Mouse (Mus musculus) hindbrain, embryonic 10.5 days (tissue): ENCODE measurements around the gene Bcorl1. TPM values are rescaled to one million over a fixed set of nuclear protein-coding genes. Genes with fewer than 3 reads are reported as not detected.
A peak's percentile ranks its signal among the peaks of the same experiment; 100 is the strongest.

Experiments
- DNase-seq: peaks from one replicate; pipeline ENCODE4 v3.0.0-alpha.2; 2017; ENCODE audit warnings: low spot score
- H3K27ac ChIP-seq: fragments of 300-500 bp; sonication (generic); 2 replicates; pipeline ENCODE4 v1.5.1; 2016; ENCODE audit warnings: mild to moderate bottlenecking, moderate library complexity
- H3K27me3 ChIP-seq: fragments of 300-500 bp; sonication (generic); 2 replicates; pipeline ENCODE4 v1.6.1; 2016; ENCODE audit warnings: mild to moderate bottlenecking; ENCODE audit not compliant: poor library complexity, insufficient read depth, severe bottlenecking
- H3K36me3 ChIP-seq: fragments of 300-500 bp; sonication (generic); 2 replicates; pipeline ENCODE4 v1.6.1; 2016; ENCODE audit warnings: mild to moderate bottlenecking, moderate library complexity
- H3K4me1 ChIP-seq: fragments of 300-500 bp; sonication (generic); replicated peaks from 2 replicates; pipeline ENCODE4 v1.6.1; 2016; ENCODE audit warnings: mild to moderate bottlenecking
- H3K4me3 ChIP-seq: fragments of 300-500 bp; sonication (generic); 2 replicates; pipeline ENCODE4 v1.5.1; 2016; ENCODE audit warnings: mild to moderate bottlenecking, moderate library complexity
- H3K9me3 ChIP-seq: fragments of 300-500 bp; sonication (generic); 2 replicates; pipeline ENCODE4 v1.6.1; 2016; ENCODE audit warnings: mild to moderate bottlenecking, moderate library complexity
- WGBS: fragments of 180-500 bp; shearing (Covaris S2); methylation state at CpG from one replicate; pipeline ENCODE4 v1.1.7; 2016; 5-methylcytosine and 5-hydroxymethylcytosine counted together
- polyA plus RNA-seq: library from polyadenylated mRNA; unstranded; fragments of >200 nt; fragmentation: Nextera tagmentation; extraction: Ambion mirVana; gene quantifications from 2 replicates; pipeline ENCODE4 v1.2.1, GENCODE M21; 2016

Bcorl1 gene
- polyA plus RNA-seq, 1 experiment from 2014 or later = 5.4 TPM

- no peaks in the 10 kb centered on the region; the same call in 1 of the 2 replicates for H3K4me1 ChIP-seq
- peaks cover 16% of the 10 kb centered on the region for H3K36me3 ChIP-seq
- H3K9me3 ChIP-seq = no peaks in the 10 kb centered on the region
- H3K27ac ChIP-seq = no peak overlapping the region
- H3K27me3 ChIP-seq = no peaks in the 10 kb centered on the region
- no peak for DNase-seq
- WGBS = 26% methylated on average over 7 of the region's 7 CpGs
- H3K4me3 ChIP-seq = peak overlapping the region; percentile 50
These were observed 69.2 kb downstream of the Bcorl1 start for GRCm38 (mm10) chrX:48410388-48410776.

DNA sequence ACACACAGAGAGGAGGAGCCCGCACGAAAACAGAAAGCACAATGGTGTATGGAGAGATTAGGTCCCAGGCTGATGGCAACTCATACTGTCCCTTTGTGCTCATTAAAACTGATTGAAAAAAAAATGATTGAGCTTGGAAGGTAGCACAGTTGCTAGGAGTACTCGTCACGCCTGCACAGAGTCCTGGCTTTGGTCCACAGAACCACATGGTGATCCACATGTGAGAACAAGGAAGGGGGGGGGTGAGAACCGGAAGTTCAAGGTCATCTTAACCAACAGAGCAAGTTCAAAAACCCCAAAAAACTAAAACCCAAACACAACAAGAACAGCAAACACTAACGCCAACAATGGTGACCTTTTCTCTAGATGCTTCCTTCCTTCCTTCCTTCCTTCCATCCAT is 71.5 kb downstream of the Bcorl1 start:
- H3K27me3 ChIP-seq = no peaks in the 10 kb centered on the region
- no peak for DNase-seq
- no peaks in the 10 kb centered on the region for H3K9me3 ChIP-seq
- H3K4me1 ChIP-seq = no peaks in the 10 kb centered on the region; the same call in 1 of the 2 replicates
- no peaks in the 10 kb centered on the region for H3K36me3 ChIP-seq
- 81% methylated on average over 6 of the region's 6 CpGs for whole genome bisulfite sequencing
- H3K27ac ChIP-seq = no peak overlapping the region
- H3K4me3 ChIP-seq = no peak overlapping the region

DNA sequence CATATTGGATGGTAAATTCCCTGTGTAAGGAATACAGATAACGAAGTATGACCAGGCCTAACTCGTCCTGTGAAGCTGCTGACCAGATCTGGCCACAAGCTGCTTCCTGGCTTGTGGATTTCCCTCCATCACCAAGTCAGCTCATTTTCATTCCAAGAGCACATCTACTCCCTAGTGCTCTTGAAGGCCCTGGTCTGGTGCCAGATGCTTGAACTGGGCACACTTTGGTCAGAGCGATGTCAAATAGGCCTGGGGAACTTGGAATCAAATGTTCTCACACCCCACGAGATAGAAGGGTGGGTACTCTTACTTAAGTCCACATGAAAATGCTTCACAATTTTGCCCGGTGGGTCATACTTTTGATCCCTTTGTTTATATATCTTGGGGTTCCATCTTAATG is 73.1 kb downstream of the Bcorl1 start:
- DNase-seq = no peak
- H3K27me3 ChIP-seq = no peaks in the 10 kb centered on the region
- WGBS = 86% methylated on average over 5 of the region's 5 CpGs
- no peaks in the 10 kb centered on the region for H3K9me3 ChIP-seq
- H3K27ac ChIP-seq = no peak overlapping the region
- H3K4me1 ChIP-seq = no peaks in the 10 kb centered on the region; the same call in 1 of the 2 replicates
- H3K36me3 ChIP-seq = no peaks in the 10 kb centered on the region
- H3K4me3 ChIP-seq = no peak overlapping the region

GRCm38 (mm10) chrX:48418417-48418816 is 77.3 kb downstream of the Bcorl1 start:
- Histone ChIP-seq H3K36me3 (no peaks in the 10 kb centered on the region), H3K9me3 (no peaks in the 10 kb centered on the region), H3K27me3 (no peaks in the 10 kb centered on the region), H3K27ac (no peak overlapping the region), H3K4me3 (no peak overlapping the region), H3K4me1 (no peaks in the 10 kb centered on the region)
- 79% methylated on average over 2 of the region's 2 CpGs for WGBS
- DNase-seq = no peak

DNA sequence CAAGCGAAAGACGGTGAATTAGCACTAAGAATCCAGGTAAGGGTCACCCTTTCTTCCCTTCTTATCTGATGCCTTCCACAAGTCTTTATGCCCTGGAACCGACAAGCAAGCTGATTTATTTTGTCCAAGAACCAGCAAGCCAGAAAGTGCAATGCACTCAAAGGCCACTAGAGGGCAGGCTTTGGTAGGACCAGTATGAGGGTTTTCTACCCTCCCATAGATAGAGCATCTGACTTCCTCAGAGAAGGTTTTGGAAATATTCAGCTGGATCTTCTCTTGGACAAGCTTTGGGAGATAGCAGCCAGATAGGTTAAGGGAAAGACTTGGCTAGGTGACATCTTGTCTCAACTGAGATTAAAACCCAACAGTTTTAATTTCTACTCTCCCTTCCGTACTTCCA is 81.8 kb downstream of the Bcorl1 start:
- Histone ChIP-seq H3K27ac (no peak overlapping the region), H3K9me3 (no peaks in the 10 kb centered on the region), H3K36me3 (no peaks in the 10 kb centered on the region), H3K4me3 (no peak overlapping the region), H3K4me1 (peaks cover 4% of the 10 kb centered on the region; the same call in 1 of the 2 replicates), H3K27me3 (no peaks in the 10 kb centered on the region)
- DNase-seq = peak; percentile 70
- 34% methylated on average over 4 of the region's 4 CpGs for WGBS

DNA sequence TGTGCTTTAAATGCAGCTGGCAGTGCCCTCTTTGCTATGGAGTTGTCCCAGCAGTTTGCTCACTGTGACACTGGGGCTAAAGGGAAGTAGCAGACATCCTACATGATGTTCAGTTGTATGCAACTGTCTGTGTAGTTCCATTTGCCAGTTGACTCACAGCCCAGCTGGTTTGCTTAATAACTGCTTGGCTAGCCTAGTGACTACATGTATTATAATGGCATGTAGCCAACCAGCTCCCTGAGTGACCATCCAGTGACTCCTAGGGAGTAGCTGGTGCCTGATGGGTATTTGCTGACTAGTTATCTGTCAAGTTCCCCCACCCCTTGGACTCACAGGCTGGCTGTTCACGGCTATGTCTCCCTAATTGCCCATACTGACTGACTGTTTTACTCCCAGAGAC is 82.5 kb downstream of the Bcorl1 start:
- H3K4me1 ChIP-seq = peaks cover 4% of the 10 kb centered on the region; the same call in 1 of the 2 replicates
- 72% methylated on average over 1 of the region's 1 CpGs for WGBS
- no peak overlapping the region for H3K27ac ChIP-seq
- no peak for DNase-seq
- H3K4me3 ChIP-seq = no peak overlapping the region
- H3K27me3 ChIP-seq = no peaks in the 10 kb centered on the region
- H3K36me3 ChIP-seq = no peaks in the 10 kb centered on the region
- H3K9me3 ChIP-seq = no peaks in the 10 kb centered on the region

DNA sequence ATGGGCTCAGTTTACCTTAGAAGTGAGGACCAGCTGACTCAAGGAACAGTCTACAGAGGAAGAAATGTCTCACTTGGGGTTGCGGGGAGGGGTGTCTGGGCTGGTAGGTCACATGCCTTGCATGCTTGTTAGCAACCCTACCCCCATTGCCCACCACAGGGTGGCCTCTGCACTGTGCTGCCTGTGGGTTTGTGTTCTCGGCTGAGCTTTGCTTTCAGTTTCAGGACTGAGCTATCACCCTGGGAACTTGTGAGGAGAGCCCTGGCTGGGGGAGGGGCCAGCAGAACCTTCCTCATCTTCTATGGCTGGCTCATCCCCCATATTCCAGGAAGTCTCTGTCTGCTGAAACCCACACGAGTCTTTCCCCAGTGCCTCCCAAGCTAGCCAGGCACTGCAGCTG is 83.4 kb downstream of the Bcorl1 start:
- no peak overlapping the region for H3K27ac ChIP-seq
- WGBS = 50% methylated on average over 3 of the region's 3 CpGs
- H3K9me3 ChIP-seq = no peaks in the 10 kb centered on the region
- no peaks in the 10 kb centered on the region for H3K27me3 ChIP-seq
- no peaks in the 10 kb centered on the region for H3K36me3 ChIP-seq
- peaks cover 4% of the 10 kb centered on the region; the same call in 1 of the 2 replicates for H3K4me1 ChIP-seq
- DNase-seq = no peak
- no peak overlapping the region for H3K4me3 ChIP-seq

DNA sequence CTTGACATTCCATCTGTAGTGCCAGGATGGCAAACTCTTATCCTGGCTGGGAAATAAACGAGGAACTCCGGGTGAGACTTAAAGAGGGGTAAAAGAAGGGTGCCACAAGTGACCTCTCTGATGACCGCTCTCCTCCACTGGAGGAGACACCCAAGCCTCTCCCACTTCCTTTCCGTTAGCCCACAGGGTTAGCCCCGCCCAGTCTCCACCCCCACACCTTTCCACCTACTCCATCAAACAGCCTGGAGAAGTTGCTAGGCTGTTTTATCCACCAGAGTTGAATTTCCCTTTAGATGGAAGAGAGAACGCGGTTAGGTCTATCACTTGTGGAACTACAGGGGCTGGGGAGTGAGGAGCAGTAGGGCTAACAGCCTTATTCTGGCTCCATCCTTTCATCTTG is 84.1 kb downstream of the Bcorl1 start:
- WGBS = 67% methylated on average over 7 of the region's 7 CpGs
- H3K9me3 ChIP-seq = no peaks in the 10 kb centered on the region
- no peak for DNase-seq

DNA sequence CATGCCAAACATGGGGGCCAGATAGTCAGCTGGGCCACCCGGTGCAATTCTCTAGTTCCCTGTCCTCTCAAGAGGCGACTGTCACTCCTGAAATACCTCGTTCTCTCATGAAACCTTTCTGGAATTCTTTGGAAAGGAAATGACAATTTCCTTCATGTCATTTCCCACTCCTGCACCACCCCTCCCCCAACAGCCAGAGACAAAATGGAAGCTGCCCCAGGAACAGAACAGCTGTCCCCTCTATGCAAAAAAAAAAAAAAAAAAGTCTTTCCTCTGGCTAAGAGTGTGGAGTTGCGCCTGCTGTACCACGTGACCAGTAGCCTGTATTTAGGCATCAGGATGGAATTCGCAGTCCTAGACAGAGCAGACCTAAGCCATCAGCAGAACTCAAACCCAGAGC is 87.1 kb downstream of the Bcorl1 start:
- Histone ChIP-seq H3K4me3 (no peak overlapping the region), H3K27ac (no peak overlapping the region), H3K9me3 (no peaks in the 10 kb centered on the region), H3K27me3 (no peaks in the 10 kb centered on the region), H3K4me1 (peaks cover 8% of the 10 kb centered on the region; the same call in 1 of the 2 replicates), H3K36me3 (no peaks in the 10 kb centered on the region)
- WGBS = 84% methylated on average over 6 of the region's 6 CpGs
- no peak for DNase-seq

More for the DNA sequence above, 84.1 kb downstream of the Bcorl1 start:
- peaks cover 4% of the 10 kb centered on the region; the same call in 1 of the 2 replicates for H3K4me1 ChIP-seq
- no peaks in the 10 kb centered on the region for H3K27me3 ChIP-seq
- no peak overlapping the region for H3K27ac ChIP-seq
- no peak overlapping the region for H3K4me3 ChIP-seq
- H3K36me3 ChIP-seq = no peaks in the 10 kb centered on the region

DNA sequence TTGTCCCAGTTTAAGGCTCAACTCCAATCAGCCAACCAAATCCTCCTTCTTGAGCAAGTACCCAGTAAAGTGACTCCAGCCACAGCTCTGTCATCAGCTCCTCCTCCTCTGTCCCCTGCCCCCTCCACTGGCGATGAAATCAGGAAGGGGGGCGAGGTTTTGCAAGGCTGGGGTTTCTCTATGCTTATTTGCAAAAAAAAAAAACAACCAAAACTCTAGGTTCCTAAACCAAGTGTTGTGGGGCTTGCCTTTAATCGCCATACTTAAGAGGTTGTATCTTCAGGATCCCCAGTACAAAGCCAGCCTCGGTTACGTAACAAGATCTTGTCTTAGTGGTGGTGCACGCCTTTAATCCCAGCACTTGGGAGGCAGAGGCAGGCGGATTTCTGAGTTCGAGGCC is 87.5 kb downstream of the Bcorl1 start:
- H3K27me3 ChIP-seq = no peaks in the 10 kb centered on the region
- WGBS = 84% methylated on average over 8 of the region's 8 CpGs
- no peaks in the 10 kb centered on the region for H3K9me3 ChIP-seq
- H3K36me3 ChIP-seq = no peaks in the 10 kb centered on the region
- peaks cover 12% of the 10 kb centered on the region; the same call in 1 of the 2 replicates for H3K4me1 ChIP-seq
- no peak overlapping the region for H3K27ac ChIP-seq
- H3K4me3 ChIP-seq = no peak overlapping the region
- DNase-seq = no peak

DNA sequence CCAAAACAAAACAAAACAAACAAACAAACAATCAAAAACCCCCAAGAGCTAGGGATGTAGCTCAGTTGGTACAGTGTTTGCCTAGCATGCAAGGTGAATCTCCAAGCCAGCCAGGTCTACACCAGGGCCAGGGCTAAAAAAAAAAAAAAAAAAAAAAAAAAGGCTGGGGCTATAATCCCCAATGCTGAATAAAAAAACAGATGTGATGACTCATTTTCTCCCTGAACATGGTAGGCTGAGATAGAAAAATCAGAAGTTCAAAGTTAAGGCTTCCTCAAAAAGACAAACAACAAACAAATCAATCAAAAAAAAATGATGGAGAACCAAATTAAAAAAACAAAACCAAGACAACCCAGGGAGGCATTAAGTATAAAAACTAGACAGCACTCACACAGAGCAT is 87.9 kb downstream of the Bcorl1 start:
- no peak for DNase-seq
- H3K9me3 ChIP-seq = no peaks in the 10 kb centered on the region
- no peaks in the 10 kb centered on the region for H3K27me3 ChIP-seq
- no peaks in the 10 kb centered on the region for H3K36me3 ChIP-seq
- no peak overlapping the region for H3K4me3 ChIP-seq
- H3K27ac ChIP-seq = no peak overlapping the region
- peaks cover 13% of the 10 kb centered on the region; the same call in 1 of the 2 replicates for H3K4me1 ChIP-seq

- Histone ChIP-seq H3K4me3 (no peak overlapping the region), H3K4me1 (peaks cover 13% of the 10 kb centered on the region; the same call in 1 of the 2 replicates), H3K27ac (no peak overlapping the region), H3K36me3 (no peaks in the 10 kb centered on the region), H3K27me3 (no peaks in the 10 kb centered on the region), H3K9me3 (no peaks in the 10 kb centered on the region)
- WGBS = 46% methylated on average over 6 of the region's 6 CpGs
- no peak for DNase-seq
These were observed 88.4 kb downstream of the Bcorl1 start for GRCm38 (mm10) chrX:48429538-48429937.

DNA sequence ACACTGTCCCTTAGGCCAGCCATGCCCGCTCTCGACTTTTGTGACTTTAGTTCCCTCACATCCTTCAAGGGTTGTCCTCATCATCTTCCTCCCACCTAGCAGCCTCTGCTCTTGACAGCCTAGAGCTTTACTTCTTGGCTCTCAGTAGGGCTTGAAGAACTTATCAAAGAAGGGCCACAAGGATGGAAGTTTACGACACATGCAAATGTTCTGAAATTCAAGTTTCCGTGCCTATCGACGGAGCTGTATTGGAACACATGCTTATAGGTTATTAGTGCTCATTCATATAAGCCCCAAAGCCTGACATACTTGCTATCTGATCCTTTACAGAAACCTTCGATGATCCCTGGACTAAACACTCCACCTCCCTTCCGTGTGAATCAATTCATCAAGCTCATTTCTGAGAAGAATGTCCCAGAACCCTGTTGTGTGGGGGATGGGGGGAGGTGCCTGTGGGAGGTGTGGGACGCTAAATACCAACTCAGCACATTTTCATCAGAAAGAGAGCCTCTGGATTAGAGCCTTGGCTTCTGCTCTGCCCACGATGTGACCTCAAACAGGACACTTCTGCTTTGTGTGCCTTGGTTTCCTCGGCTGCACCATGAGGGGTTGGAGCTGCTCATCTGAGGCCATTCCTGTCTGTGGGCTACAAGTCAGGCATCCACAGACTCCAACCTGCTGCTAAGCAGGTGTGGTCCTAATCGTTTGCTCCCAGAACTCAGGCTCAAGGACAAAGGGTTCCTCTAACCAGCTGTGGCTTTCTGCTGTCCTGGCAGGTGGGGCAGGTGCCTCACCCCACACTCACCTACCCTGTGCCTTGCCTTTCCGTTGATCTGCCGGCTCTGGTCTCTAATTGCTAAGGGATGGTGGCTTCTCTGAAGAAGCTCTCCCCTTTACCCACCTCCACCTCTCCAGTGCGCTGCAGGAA is 91.7 kb downstream of the Bcorl1 start:
- Histone ChIP-seq H3K4me1 (peaks cover 8% of the 10 kb centered on the region; the same call in 1 of the 2 replicates), H3K4me3 (no peak overlapping the region), H3K27me3 (no peaks in the 10 kb centered on the region), H3K27ac (no peak overlapping the region), H3K9me3 (no peaks in the 10 kb centered on the region), H3K36me3 (no peaks in the 10 kb centered on the region)
- no peak for DNase-seq
- 70% methylated on average over 15 of the region's 15 CpGs for WGBS
